Mouse (Mus musculus) fibroblast of lung, adult 2 months (primary cell): ENCODE measurements at regions not wholly inside any gene's neighbourhood (a gene's known extent, or its start where the extent isn't known, plus 50 kb on each side); places are given as distances from the start of the nearest gene placed in this dataset.

Experiments used
- DNase-seq: peaks from one replicate; pipeline ENCODE4 v3.0.0-alpha.2; 2011; ENCODE audit warnings: low read depth

DNA sequence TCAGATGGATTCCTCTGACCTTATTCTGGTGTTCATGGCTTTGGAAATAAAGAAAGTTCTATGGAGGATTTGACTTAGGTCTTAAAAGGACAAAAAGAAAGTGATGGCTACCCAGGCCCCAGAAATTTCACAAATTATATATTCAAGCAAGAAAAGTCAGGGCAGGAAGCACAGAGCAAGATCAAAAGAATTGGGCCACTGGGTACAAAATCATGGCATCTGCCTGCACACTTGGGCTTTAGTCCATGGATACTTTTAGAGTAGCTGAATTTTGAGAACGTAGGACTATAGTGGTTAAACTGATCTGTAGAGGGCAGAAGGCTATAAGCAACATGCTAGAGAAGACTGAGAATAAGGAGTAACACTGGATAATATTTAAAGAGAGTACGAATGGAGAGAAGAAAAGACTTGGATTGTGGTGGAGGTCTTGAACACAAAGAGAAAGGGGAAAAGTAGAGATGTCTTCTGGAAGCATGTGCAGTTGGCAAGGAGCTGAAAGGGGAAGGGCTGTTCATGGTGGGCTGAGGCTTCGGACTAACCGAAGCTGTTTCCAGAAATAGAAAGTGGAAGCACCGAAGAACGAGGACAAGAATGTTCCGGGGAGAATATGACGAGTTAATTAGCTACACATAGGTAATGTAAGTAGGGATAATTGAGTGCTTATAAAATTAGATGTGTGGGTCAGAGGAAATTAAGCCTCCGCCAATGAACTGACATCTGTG, 168.2 kb upstream of the Itga4 start:
- DNase-seq, result no peak

DNA sequence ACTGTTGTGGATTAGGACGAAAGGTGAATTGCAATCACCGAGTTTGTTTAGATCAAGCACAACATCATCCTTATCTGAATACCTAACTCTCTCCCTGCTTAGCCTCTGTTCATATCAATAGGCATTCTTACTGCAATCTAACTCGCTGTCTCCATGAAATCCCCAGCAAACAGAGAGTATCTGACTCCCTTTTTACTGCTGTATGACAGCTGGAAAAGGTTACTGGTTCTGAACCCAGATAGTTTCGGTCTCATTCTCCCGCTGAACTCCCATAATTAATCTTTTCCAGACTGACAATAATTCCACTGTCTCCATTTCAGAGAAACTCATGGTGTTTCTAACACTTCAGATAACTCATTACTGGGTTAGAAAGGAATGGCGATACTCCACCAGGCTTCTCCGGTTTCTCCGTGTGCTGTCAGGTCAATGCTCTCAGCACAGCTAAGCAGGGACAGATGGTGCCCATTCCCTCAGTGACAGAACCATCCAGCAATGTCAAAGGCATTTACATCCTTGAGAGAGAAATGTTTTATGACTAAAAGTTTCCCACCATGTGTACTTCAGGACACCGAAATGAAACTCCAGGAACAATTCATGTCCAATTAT, 167.5 kb upstream of the Itga4 start:
- DNase-seq, result no peak

DNA sequence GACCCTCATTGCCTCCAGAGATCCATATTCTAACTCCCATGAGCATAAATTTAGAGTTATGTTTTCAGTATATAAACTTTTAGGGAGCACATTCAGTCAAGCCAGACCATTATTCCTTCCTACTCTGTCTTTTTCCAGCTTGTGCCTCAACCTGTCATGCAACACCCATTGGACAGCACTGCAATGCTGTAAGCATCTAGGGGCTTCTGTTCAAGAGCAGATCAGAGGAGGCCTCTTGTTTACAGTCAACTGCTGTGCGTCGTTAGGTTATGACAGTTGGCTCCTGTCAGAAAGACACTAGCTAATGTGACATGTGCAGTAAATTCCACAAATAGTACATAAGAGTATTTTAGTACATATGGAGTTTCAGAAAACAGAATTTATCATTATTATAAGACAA, 165.0 kb upstream of the Itga4 start:
- no peak for DNase-seq

DNA sequence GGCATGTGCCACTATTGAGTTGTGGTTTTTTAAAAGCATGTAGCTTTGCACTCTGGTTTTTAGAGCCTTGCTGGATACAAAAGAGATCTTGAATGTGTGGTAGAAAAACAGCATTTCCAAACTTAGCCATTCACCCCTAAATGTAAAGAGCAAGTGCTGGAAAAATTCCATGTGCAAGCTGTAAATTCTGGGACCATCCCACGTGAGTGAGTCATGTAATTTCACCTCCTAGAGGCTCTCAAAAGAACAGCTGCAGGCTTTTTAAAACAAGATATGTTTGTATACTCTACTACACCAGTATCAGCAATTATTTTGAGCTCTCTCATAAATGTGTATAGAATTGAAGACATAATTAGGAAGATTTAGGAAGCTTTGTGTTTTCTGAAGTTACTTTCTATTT, 160.9 kb upstream of the Itga4 start:
- DNase-seq, result no peak

DNA sequence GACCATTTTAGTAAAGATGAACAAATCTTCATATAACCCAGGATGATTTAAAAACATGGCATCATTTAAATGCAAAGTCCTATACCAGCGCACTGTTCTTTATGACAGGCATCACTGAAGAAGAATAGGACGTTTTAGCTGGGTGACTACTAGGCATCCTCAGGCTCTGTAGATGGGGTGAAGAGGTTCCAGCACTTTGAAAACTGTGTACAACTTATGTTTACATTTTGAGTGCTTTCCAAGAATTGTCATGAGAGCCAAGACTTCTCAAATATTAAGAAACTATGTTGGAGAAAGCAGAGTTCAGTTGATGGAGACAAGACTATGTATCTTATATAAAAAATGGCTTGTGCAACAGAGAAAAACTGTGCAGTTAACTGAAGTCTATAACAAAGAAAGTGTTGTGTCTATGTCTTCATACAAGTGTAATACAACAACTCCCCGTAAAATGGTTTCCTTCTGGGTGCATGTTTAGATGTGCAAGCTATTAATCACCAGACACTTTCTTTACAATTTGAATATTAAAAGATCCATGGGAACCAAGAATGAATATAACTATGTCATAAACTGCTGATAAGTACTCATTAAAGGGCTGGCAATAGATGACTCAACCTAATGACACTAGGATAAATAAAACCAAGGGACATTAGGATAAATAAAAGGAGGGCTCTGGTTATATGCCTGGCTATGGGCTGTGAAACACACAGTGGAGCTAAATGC, 158.5 kb upstream of the Itga4 start:
- no peak for DNase-seq

DNA sequence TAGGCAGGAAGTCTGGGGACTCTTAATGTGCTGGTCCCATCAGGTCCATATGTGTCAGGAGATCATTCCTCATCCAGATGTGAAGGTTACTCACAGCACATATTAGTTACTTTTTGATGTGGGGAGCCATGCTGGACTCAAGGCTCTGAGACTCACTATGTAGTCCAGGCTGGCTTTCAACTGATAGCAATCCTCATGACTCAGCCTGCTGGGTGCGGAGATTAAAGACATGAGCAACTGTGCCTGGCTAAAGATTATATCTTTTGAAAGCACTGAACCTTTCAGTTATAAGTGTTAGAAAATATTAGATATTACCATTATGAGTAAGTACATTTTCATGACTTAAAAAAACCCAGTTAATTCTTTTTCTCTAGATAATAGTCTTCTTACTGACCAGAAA, 155.6 kb upstream of the Itga4 start:
- no peak for DNase-seq

DNA sequence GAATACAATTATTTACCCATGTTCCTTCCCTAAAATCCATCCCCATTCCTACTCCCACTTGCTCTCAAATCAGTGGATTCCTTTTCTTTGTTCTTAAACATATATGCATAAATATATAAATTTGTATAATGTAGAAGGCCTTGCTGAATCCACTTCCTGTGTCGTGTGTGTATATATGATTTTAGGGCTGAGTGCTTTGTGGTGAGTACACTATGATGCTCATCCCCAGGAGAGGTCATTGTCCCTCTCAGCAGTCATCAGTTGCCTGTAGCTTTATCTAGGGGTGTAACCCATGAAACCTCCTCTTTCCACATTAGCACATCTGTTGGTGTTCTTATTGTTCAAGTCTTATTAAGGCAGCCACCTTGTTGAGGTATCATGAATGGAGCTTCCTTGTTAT, 143.6 kb upstream of the Itga4 start:
- DNase-seq, result no peak

DNA sequence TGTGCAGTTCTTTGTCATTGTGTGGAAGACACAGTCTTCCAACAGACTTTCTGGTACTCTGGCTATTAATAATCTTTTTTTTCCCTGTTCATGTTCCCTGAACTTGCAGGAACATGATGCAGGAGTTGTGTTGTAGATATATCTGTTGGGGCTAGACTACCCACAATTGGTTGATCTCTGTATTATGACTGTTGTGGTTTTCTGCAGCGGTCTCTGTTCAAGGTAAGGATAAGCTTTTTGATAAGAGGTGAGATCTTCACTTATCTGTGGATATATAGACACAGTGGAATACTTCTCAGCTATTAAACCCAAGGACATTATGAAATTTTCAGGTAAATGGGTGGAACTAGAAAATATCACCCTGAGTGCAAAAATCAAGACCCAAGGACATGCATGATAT, 143.2 kb upstream of the Itga4 start:
- no peak for DNase-seq

DNA sequence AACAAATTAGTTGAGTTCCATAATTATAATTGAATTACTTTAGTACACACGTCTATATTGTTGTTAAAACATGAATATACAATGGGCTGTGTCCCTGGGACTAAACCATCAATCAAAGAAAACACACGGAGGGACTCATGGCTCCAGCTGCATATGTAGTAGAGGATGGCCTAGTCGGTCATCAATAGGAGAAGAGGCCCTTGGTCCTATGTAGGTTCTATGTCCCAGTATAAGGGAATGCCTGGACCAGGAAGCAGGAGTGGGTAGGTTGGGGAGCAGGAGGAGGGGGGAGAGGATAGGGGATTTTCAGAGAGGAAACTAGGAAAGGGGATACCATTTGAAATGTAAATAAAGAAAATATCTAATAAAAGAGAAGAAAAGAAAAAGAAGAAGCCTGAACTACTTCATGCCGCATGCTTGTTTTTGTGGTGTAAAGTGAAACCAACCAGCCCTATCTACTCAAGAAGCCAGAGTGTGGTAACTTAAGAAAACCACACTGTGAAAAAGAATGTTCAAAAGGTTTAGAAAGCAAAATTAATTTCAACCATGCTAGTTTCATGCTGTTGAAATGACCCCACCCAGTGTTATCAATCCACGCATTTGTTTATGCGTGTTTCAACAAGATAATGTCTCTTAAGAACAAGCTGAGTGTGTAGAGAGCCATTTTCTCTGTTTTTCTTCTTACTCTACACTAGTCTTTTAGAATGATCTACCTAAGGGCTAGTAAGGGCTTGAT, 134.4 kb upstream of the Itga4 start:
- DNase-seq, result no peak

DNA sequence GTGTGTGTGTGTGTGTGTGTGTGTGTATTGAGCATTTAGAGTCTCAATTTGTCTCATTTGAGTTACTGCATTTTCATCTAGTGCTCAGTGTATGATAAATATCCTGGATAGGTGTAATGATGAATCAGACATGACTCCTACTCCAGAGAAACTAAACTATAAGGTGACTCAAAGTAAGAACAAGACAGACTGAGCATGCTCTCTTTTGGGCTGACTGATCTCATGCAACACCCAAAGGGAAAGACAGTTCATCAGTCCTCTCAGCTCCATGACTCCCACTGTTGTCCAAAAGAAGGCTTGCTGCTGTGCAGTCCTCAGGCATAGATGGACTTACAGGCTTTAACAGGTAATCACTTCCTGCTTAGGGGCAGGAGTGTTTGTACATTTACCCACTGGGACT, 132.7 kb upstream of the Itga4 start:
- no peak for DNase-seq

DNA sequence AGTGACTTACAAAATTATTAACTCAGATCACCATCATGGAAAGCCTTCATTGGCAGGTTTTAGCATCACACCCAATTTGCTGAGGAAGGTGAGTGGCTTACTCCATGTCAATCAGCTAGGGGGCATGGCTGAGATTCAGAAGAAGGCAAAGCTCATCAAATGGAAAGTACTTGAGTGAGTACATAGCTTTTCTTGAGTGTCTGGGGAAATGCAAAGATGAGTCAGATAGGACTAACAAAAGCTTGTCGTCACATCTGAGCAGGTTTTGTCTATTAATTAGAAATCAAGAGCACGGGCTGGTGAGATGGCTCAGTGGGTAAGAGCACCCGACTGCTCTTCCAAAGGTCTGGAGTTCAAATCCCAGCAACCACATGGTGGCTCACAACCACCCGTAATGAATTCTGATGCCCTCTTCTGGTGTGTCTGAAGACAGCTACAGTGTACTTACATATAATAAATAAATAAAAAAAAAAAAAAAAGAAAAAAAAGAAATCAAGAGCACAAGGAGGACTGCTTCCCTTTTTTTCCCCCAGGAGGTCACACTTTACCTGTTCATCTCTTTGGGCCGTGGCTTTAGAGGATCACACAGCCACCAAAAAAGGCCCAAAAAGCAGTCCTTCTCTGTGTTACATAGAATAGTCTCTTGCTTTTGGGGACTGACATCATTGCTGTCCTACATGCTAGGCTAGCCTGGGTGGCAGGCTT, 130.8 kb upstream of the Itga4 start:
- no peak for DNase-seq

DNA sequence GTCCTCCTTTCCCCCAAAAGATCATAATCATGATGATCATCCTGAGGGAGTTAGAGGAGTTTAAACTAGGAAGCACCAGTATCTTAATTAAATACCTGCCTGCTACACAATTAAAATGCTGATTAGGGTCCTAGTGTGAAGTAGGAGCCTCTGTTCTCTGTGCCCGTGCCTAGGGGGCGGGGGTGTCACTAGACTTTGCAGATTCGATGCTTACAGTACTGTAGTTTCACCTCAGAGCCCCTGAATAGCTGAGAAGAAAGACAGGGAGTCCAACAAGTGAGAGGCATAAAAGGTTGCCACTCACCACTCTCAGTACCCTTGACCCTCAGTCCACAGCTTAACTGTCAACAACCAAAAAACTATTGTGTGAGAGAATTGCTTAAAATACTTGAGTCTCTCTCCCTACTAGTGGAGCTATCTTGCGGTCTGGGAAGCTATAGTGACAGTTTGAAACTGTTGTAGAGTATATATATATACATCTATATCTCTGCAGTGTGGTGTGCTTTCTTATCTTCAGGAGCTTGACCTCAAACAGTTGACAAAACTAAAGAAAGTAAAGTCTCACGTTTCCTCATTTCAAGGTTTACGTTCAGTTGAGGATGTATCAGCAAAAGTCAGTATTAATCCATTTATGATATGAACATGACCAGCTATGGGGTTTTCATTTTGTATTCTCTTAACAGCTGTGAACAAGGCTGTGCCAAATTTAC, 128.9 kb upstream of the Itga4 start:
- DNase-seq, result no peak

DNA sequence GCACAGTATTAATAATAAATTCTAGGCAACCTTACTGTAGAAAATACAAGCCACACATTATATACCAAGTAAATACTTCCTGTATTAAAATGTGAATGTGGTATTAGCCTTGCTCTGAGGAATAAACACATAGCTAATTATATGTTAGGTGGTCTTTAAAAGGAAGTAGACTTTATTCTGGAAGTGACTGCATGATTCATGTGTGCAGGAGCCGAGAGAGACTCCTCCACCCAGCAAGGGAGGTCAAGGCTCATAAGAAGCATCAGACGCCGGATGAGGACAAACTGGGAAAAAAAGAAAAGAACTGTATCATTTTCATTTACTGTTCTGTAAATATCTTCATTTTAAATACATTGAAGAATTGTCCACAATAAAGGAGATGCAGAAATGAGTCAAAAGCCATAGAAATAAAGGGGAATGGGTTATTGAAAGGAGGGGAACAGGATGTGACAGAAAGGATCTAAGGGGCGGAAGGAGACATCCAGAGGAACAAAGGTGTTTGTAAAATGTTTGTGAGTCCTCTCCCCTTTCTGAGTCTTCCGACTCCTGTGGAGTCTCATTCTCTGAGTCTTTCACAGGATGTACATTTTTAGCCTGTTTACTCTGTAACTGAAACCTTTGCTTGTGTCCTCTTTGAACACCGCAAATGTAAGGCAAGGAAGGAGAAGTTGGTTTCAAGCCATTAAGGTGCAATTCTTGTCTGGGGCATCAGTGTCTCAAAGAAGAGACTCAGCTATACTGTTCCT, 128.1 kb upstream of the Itga4 start:
- no peak for DNase-seq

DNA sequence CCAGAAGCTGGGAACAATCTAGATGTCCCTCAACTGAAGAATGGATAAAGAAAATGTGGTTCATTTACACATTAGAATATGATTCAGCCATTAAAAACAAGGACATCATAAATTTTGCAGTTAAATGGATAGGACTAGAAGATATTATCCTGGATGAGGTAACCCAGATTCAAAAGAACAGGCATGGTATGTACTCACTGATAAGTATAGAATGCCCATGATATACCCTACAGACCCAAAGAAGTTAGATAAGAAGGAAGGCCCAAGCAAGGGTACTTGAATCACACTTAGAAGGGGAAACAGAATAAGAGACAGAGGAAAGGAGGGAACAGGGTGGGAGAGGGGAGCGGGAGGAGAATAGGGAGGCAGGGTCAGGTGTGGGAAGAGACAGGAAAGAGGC, 127.4 kb upstream of the Itga4 start:
- DNase-seq, result no peak

DNA sequence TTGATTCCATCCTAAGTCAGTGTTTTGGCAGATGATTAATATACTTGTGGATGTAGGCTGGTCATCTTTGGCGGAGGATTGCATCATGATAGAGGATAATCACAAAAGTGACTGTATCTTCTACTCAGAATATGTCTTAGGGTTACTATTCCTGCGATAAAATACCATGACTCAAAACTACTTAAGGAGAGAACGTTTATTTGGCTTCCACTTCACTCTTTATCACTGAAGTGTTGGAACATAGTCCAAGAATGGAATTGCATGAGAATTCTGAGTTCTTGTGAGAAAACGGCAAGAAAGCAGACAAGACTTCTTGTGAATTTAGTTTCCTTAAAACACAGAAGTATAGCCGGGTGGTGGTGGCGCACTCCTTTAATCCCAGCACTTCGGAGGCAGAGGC, 124.6 kb upstream of the Itga4 start:
- no peak for DNase-seq

DNA sequence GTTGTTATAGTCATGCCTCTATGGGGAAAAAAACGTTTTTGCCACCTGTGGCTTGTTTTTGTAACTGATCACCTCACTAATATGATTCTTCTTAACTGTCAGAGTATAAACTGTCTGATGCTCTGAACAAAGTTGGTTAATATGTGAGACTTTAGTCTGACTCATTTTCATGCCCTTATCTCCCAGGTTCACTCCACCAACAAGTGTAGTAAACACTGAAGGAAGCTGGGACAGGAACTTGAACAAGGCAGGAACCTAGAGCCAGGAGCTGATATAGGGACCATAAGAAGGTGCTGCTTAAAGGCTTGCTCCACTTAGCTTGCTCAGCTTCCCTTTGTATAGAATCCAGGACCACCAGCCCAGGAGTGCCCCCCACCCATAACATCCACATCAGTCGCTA, 124.0 kb upstream of the Itga4 start:
- no peak for DNase-seq

DNA sequence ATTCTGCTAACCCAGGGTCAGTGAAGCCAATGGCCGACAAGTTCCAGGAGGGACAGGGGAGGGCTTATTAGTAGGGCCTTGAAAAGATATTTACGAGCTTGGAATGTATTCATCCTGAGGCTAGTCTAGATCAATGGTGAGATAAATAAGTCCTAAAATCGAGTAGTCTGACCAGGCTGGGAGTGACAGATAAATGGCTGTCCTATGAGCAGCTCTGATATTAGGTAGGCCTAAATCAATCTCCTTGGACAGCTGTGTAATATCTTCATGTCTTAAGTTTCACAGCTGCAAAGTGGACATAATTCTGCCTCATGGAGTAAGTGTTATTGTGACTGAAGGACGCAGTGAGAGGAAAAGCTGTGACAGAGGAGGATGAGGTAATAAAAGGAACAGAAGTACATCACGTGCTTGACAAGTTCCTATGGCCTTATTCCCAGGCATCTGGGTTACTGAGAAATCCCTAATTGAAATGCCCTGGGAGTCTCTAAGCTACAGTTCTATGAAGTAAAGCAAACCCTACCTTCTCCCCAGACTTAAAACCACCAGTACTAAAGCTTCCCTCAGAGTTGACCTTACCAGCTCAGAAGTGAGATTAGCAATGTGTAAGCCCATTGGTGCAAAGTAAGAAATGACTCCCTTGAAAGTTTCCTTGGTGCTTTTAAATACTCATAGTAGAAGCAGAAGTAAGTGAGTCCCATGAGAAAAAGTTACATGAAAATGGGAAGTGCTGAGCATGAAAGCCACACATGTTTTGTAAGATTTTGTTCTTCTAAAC, 123.3 kb upstream of the Itga4 start:
- DNase-seq, result no peak

DNA sequence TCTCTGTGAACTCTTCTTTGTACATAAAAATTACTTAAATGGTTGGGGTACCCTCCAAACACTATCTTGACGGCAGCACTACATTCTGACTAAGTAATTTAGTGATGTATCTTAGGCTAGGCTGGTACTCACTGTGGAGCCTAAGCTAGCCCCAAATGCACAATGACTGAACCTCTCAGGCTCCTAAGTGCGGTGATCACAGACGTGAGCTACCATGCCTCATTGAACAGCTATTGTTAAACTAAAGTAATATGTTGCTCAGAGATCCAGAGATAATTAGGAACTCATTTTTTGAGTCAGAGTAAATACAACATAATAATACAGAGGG, 122.7 kb upstream of the Itga4 start:
- DNase-seq, result no peak

DNA sequence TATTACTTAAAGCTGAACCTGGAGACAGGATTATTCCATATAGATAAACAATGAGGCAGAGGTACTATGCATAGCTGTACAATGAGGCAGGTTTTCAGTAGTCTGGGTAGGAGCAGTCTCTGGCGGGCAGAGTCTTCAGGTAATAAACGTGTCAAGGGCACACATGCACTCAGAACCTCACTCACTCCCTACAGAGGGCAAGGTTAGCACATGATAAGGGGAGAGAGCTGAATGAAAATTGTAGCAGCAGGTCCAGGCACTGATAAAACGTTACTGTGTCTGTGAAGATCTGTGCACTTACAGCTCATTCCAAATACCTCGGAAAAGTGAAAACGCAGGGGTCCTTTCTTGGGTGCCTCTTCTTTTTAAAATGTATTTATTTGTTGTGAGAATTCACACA, 120.9 kb upstream of the Itga4 start:
- no peak for DNase-seq

DNA sequence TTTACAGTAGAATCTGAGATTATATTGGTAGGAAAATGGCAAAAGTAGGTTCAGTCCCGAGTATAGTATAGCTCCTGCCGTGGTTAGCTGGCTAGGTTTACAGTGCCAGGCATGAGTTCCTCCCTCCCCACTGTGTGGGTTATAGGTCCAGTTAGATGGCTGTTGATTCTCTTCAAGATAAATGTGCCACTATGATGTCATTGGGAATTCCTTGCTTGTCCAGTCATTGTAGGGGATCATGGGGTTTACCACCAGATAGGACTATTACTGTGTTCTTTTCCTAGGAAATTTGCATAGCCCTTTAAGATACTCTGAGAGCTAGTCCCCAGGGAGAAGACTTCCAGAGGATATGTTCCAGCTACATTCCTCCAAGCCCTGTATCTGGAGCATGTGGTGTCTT, 119.2 kb upstream of the Itga4 start:
- no peak for DNase-seq
